18 mouse cellular contexts compared by ENCODE assay signal in the genomic region with DNA sequence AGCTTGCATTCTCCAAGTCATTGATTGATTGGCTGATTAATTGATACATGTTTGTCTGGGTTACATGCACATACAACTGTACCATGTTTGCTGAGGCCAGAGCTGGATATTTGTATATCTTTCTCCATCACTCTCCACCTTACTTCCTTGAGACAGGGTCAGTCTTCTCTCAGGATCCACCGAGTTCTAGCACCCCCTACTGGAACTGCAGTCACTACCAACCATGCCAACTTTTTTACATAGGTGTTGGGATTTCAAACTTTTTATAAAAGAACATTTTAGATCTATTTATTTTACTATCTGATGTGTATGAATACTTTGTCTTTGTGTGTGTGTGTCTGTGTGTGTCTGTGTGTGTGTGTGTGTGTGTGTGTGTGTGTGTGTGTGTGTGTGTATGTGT.
DNase-seq lines count a peak whose midpoint lies in the region; ATAC-seq and TF ChIP-seq lines count a peak whose summit lies in the region.
"Had no signal": no experiment of that assay in that cellular context is flagged by ENCODE, and none has a peak within 500 bp of the region (broad histone marks: within the 10 kb centered on the region; RNA-seq: fewer than 3 reads in every experiment).

No protein-coding gene starts in this region.

- no peaks in the 10 kb centered on the region for H3K36me3 ChIP-seq in forebrain, postnatal 0 days (ENCODE audit: insufficient read depth)
- H3K36me3 ChIP-seq in forebrain, embryonic 11.5 days (ENCODE audit: control insufficient read depth, insufficient read depth, low read length), result no peaks in the 10 kb centered on the region
- H3K36me3 ChIP-seq in E14TG2a.4 (ENCODE audit: insufficient read depth, low read length), result no peaks in the 10 kb centered on the region
- H3K36me3 ChIP-seq: heart, embryonic 15.5 days; stomach, embryonic 15.5 days had no signal

- H3K27ac ChIP-seq in forebrain, postnatal 0 days (ENCODE audit: low read depth, low read length), result no peak overlapping the region
- no peak overlapping the region for H3K27ac ChIP-seq in forebrain, embryonic 11.5 days (ENCODE audit: low read depth, low read length)
- no peak overlapping the region for H3K27ac ChIP-seq in layer of hippocampus, adult 2 months
- H3K27ac ChIP-seq: forebrain, embryonic 10.5 days; heart, embryonic 15.5 days; limb, embryonic 13.5 days; liver, embryonic 14.5 days; stomach, embryonic 15.5 days had no signal

- H3K9ac ChIP-seq in forebrain, postnatal 0 days, result no peak overlapping the region
- no peak overlapping the region for H3K9ac ChIP-seq in forebrain, embryonic 11.5 days (ENCODE audit: low read length)
- H3K9ac ChIP-seq: heart, embryonic 15.5 days; limb, embryonic 13.5 days; liver, embryonic 14.5 days; stomach, embryonic 15.5 days had no signal

- no peaks in the 10 kb centered on the region for H3K4me1 ChIP-seq in forebrain, postnatal 0 days (ENCODE audit: insufficient read depth)
- no peaks in the 10 kb centered on the region for H3K4me1 ChIP-seq in forebrain, embryonic 11.5 days (replicated peaks; ENCODE audit: control insufficient read depth, insufficient read depth, low read length)
- H3K4me1 ChIP-seq in E14TG2a.4 (replicated peaks; ENCODE audit: low read depth, low read length), result peaks cover 23% of the 10 kb centered on the region
- H3K4me1 ChIP-seq: heart, embryonic 15.5 days; stomach, embryonic 15.5 days had no signal

- H3K4me3 ChIP-seq in forebrain, postnatal 0 days (ENCODE audit: low read depth, low read length), result no peak overlapping the region
- H3K4me3 ChIP-seq in forebrain, embryonic 11.5 days (ENCODE audit: low read depth, low read length), result no peak overlapping the region
- no peak overlapping the region for H3K4me3 ChIP-seq in layer of hippocampus, adult 2 months
- H3K4me3 ChIP-seq in E14TG2a.4 (replicated peaks; ENCODE audit: low read length), result no peak overlapping the region
- H3K4me3 ChIP-seq: forebrain, embryonic 10.5 days; heart, embryonic 15.5 days; limb, embryonic 13.5 days; stomach, embryonic 15.5 days had no signal

- no peaks in the 10 kb centered on the region for H3K27me3 ChIP-seq in forebrain, postnatal 0 days (ENCODE audit: insufficient read depth, low read length)
- no peaks in the 10 kb centered on the region for H3K27me3 ChIP-seq in forebrain, embryonic 11.5 days (ENCODE audit: control insufficient read depth, insufficient read depth, low read length)
- H3K27me3 ChIP-seq in E14TG2a.4 (ENCODE audit: insufficient read depth, low read length), result no peaks in the 10 kb centered on the region
- H3K27me3 ChIP-seq: heart, embryonic 15.5 days; limb, embryonic 13.5 days; stomach, embryonic 15.5 days had no signal

- DNase-seq in forebrain, postnatal 0 days, result no peak
- no peak for DNase-seq in forebrain, embryonic 11.5 days (ENCODE audit: low spot score)
- no peak for DNase-seq in layer of hippocampus, adult 2 months (ENCODE audit: low spot score in 2 of 2)
- DNase-seq in layer of hippocampus, postnatal 25 days (ENCODE audit: extremely low spot score in 1 of 2, low spot score in 1 of 2), result no peak
- peak; percentile 28 for DNase-seq in ZHBTc4 (ENCODE audit: low read depth, low spot score)
- DNase-seq: adrenal gland, postnatal 25 days; gastrocnemius, postnatal 25 days; kidney, adult 2 months; lung, postnatal 14 days; thymus, adult 2 months had no signal

- 29% methylated on average over 1 of the region's 1 CpGs for WGBS in forebrain, postnatal 0 days
- WGBS in forebrain, embryonic 11.5 days, result 21% methylated on average over 1 of the region's 1 CpGs

- TF ChIP-seq CTCF in forebrain, postnatal 0 days (IDR thresholded peaks at IDR 0.05; ENCODE audit: low read depth), result peak; percentile 11; the same call in 1 of the 2 replicates
- peak; percentile 70 for TF ChIP-seq CTCF in layer of hippocampus, adult 2 months (conservative IDR thresholded peaks at IDR 0.05)
- TF ChIP-seq CTCF in E14TG2a.4 (conservative IDR thresholded peaks at IDR 0.05; ENCODE audit: low read length), result peak; percentile 53

- peaks cover 4% of the 10 kb centered on the region; the same call in 1 of the 2 replicates for H3K9me3 ChIP-seq in forebrain, postnatal 0 days (ENCODE audit: low read length)
- H3K9me3 ChIP-seq in forebrain, embryonic 11.5 days (ENCODE audit: control insufficient read depth, low read length), result no peaks in the 10 kb centered on the region
- no peaks in the 10 kb centered on the region for H3K9me3 ChIP-seq in E14TG2a.4 (ENCODE audit: low read length)
- H3K9me3 ChIP-seq: heart, embryonic 15.5 days; stomach, embryonic 15.5 days had no signal

- no peak overlapping the region for H3K4me2 ChIP-seq in forebrain, postnatal 0 days (ENCODE audit: low read depth)
- no peak overlapping the region for H3K4me2 ChIP-seq in forebrain, embryonic 11.5 days (ENCODE audit: low read depth, low read length, severe bottlenecking)
- H3K4me2 ChIP-seq: heart, embryonic 15.5 days; limb, embryonic 13.5 days; stomach, embryonic 15.5 days had no signal

- ATAC-seq in forebrain, postnatal 0 days, result no peak
- no peak for ATAC-seq in forebrain, embryonic 11.5 days (replicated peaks; ENCODE audit: low FRiP score)
- no peak for ATAC-seq in frontal cortex, adult (ENCODE audit: low TSS enrichment)
- ATAC-seq: midbrain, embryonic 16.5 days had no signal

Comparison
In these comparisons a context has a peak if more than half of its experiments do, and no peak if none do; other contexts are left out.
1. CTCF ChIP-seq: peak in every context shown above with its lines; median percentile 70 in layer of hippocampus, adult 2 months; 53 in E14TG2a.4; 11 in forebrain, postnatal 0 days.